Mouse (Mus musculus) forebrain, embryonic 16.5 days (tissue): ENCODE results near the gene Cc2d2b. TPM values are rescaled to one million over a fixed set of nuclear protein-coding genes. Genes with fewer than 3 reads are reported as not detected.

Experiments
- polyA plus RNA-seq: library from polyadenylated mRNA; unstranded; fragments of >200 nt; fragmentation: Nextera tagmentation; extraction: Ambion mirVana; gene quantifications from 2 replicates; pipeline ENCODE4 v1.2.1, GENCODE M21; 2015

Gene Cc2d2b
- polyA plus RNA-seq, 1 experiment from 2014 or later: 0.60 TPM

Other genes with a start within 250 kb of the Cc2d2b start
- gene Sorbs1, start 235.0 kb upstream of the Cc2d2b start, polyA plus RNA-seq: 112 and 128 TPM in 2 replicates
- gene Aldh18a1, start 160.3 kb upstream of the Cc2d2b start, polyA plus RNA-seq: 83.4 and 85.1 TPM in 2 replicates
- gene Tctn3, start 136.5 kb upstream of the Cc2d2b start, polyA plus RNA-seq: 13.3 and 14.2 TPM in 2 replicates
- 7.8 and 8.5 TPM in 2 replicates for gene Entpd1, start 136.4 kb upstream of the Cc2d2b start, polyA plus RNA-seq
- 23.2 and 24.9 TPM in 2 replicates for gene Ccnj, start 82.5 kb downstream of the Cc2d2b start, polyA plus RNA-seq
- gene Zfp518a, start 146.0 kb downstream of the Cc2d2b start, polyA plus RNA-seq: 6.4 and 6.8 TPM in 2 replicates
- gene Blnk, start 245.8 kb downstream of the Cc2d2b start, polyA plus RNA-seq: 0.51 and 0.56 TPM in 2 replicates